Mouse (Mus musculus): ENCODE results near the gene N4bp3. TPM values are rescaled to one million over a fixed set of nuclear protein-coding genes. Genes with fewer than 3 reads are reported as not detected.

The N4bp3 gene
- total and polyA plus RNA-seq, 3 experiments, result 19.1 to 22.1 (median 21.2) TPM

GRCm38 (mm10) chr11:51677737-51678418, 27.2 kb upstream of the N4bp3 start:
- H3K9ac ChIP-seq (ENCODE audit: insufficient read depth, low read depth), result no peak overlapping the region
- no peaks in the 10 kb centered on the region for H3K27me3 ChIP-seq (replicated peaks)
- H3K36me3 ChIP-seq (replicated peaks in 1 of 2; ENCODE audit: control insufficient read depth in 1 of 2, insufficient read depth in 1 of 2, low read length in 1 of 2), result no peaks in the 10 kb centered on the region
- TF ChIP-seq IRF4 (IDR thresholded peaks at IDR 0.05; ENCODE audit: low read depth, low read length) (no peak), PAX5 (IDR thresholded peaks at IDR 0.05; ENCODE audit: low read length) (no peak)
- dilution Hi-C loops (cut with MboI; ENCODE audit: extremely low pct_ligation_motif_present, extremely low pct_unique_long_range_greater_than_20kb, low sequenced_read_pairs) (no loop called here), in situ Hi-C loops (cut with MboI; ENCODE audit: low pct_ligation_motif_present, low pct_unique_long_range_greater_than_20kb, low sequenced_read_pairs) (no loop called here)
- peaks cover 0 to 11% of the 10 kb centered on the region in 2 experiments; a peak in 2 of 4 replicates for H3K4me1 ChIP-seq (ENCODE audit: control insufficient read depth in 1 of 2, insufficient read depth in 2 of 2)
- H3K79me2 ChIP-seq (replicated peaks; ENCODE audit: control insufficient read depth, extremely low read depth, insufficient read depth, poor library complexity, severe bottlenecking), result no peaks in the 10 kb centered on the region
- no peak for DNase-seq (ENCODE audit: extremely low read depth)
- H3K4me3 ChIP-seq (replicated peaks in 1 of 3; ENCODE audit: low read depth in 2 of 3, low read length in 2 of 3, poor library complexity in 1 of 3), result no peak overlapping the region
- H3K4me2 ChIP-seq (ENCODE audit: insufficient read depth, low read depth, poor library complexity, severe bottlenecking), result no peak overlapping the region
- H3K27ac ChIP-seq (ENCODE audit: insufficient read depth, low read depth), result no peak overlapping the region
- H3K9me3 ChIP-seq (replicated peaks; ENCODE audit: low read length), result no peaks in the 10 kb centered on the region

- no peak for DNase-seq (ENCODE audit: extremely low read depth)
- in situ Hi-C loops (cut with MboI; ENCODE audit: low pct_ligation_motif_present, low pct_unique_long_range_greater_than_20kb, low sequenced_read_pairs), result no loop called here
- H3K9me3 ChIP-seq (replicated peaks; ENCODE audit: low read length), result no peaks in the 10 kb centered on the region
Measured at GRCm38 (mm10) chr11:51675386-51675785, 24.7 kb upstream of the N4bp3 start.

GRCm38 (mm10) chr11:51673291-51673690, 22.6 kb upstream of the N4bp3 start:
- Histone ChIP-seq H3K27me3 (replicated peaks) (no peaks in the 10 kb centered on the region), H3K27ac (ENCODE audit: insufficient read depth, low read depth) (no peak overlapping the region), H3K9me3 (replicated peaks; ENCODE audit: low read length) (no peaks in the 10 kb centered on the region), H3K9ac (ENCODE audit: insufficient read depth, low read depth) (no peak overlapping the region), H3K4me1 (ENCODE audit: control insufficient read depth in 1 of 2, insufficient read depth in 2 of 2) (peaks cover 0 to 9% of the 10 kb centered on the region in 2 experiments; a peak in 2 of 4 replicates), H3K36me3 (replicated peaks in 1 of 2; ENCODE audit: control insufficient read depth in 1 of 2, insufficient read depth in 1 of 2, low read length in 1 of 2) (no peaks in the 10 kb centered on the region), H3K4me3 (replicated peaks in 1 of 3; ENCODE audit: low read depth in 2 of 3, low read length in 2 of 3, poor library complexity in 1 of 3) (no peak overlapping the region), H3K79me2 (replicated peaks; ENCODE audit: control insufficient read depth, extremely low read depth, insufficient read depth, poor library complexity, severe bottlenecking) (no peaks in the 10 kb centered on the region), H3K4me2 (ENCODE audit: insufficient read depth, low read depth, poor library complexity, severe bottlenecking) (no peak overlapping the region)
- TF ChIP-seq MXI1 (IDR thresholded peaks at IDR 0.05; ENCODE audit: low read depth, low read length), result no peak
- no peak for TF ChIP-seq JUND (conservative IDR thresholded peaks at IDR 0.05; ENCODE audit: low read depth, low read length)
- TF ChIP-seq UBTF (IDR thresholded peaks at IDR 0.05; ENCODE audit: low read depth, low read length), result no peak
- no peak for TF ChIP-seq NELFE (IDR thresholded peaks at IDR 0.05; ENCODE audit: low read depth, low read length)
- TF ChIP-seq TCF12 (IDR thresholded peaks at IDR 0.05; ENCODE audit: low read depth, low read length), result no peak
- TF ChIP-seq TBP (conservative IDR thresholded peaks at IDR 0.05; ENCODE audit: low read depth, low read length), result no peak
- TF ChIP-seq POLR2A (IDR thresholded peaks at IDR 0.05; ENCODE audit: low read depth, low read length), result no peak
- no peak for TF ChIP-seq ETS1 (conservative IDR thresholded peaks at IDR 0.05; ENCODE audit: low read depth, low read length)
- TF ChIP-seq RCOR1 (conservative IDR thresholded peaks at IDR 0.05; ENCODE audit: low read depth, low read length), result no peak
- TF ChIP-seq GABPA (IDR thresholded peaks at IDR 0.05; ENCODE audit: insufficient replicate concordance, low read depth, low read length), result no peak
- TF ChIP-seq ZC3H11A (IDR thresholded peaks at IDR 0.05; ENCODE audit: low read depth, low read length), result no peak
- TF ChIP-seq SMC3 (IDR thresholded peaks at IDR 0.05; ENCODE audit: low read depth, low read length), result no peak
- TF ChIP-seq MAX (IDR thresholded peaks at IDR 0.05; ENCODE audit: low read length), result no peak
- TF ChIP-seq CHD2 (IDR thresholded peaks at IDR 0.05; ENCODE audit: low read length), result no peak
- TF ChIP-seq EP300 (IDR thresholded peaks at IDR 0.05; ENCODE audit: low read length), result no peak
- no peak for TF ChIP-seq POLR2AphosphoS2 (IDR thresholded peaks at IDR 0.05; ENCODE audit: low read depth, low read length)
- dilution Hi-C loops (cut with MboI; ENCODE audit: extremely low pct_ligation_motif_present, extremely low pct_unique_long_range_greater_than_20kb, low sequenced_read_pairs), result no loop called here
- in situ Hi-C loops (cut with MboI; ENCODE audit: low pct_ligation_motif_present, low pct_unique_long_range_greater_than_20kb, low sequenced_read_pairs), result no loop called here
- DNase-seq (ENCODE audit: extremely low read depth), result no peak

More at GRCm38 (mm10) chr11:51675386-51675785, 24.7 kb upstream of the N4bp3 start:
- H3K4me3 ChIP-seq (replicated peaks in 1 of 3; ENCODE audit: low read depth in 2 of 3, low read length in 2 of 3, poor library complexity in 1 of 3), result no peak overlapping the region
- H3K4me1 ChIP-seq (ENCODE audit: control insufficient read depth in 1 of 2, insufficient read depth in 2 of 2), result peaks cover 0 to 17% of the 10 kb centered on the region in 2 experiments; a peak in 2 of 4 replicates
- dilution Hi-C loops (cut with MboI; ENCODE audit: extremely low pct_ligation_motif_present, extremely low pct_unique_long_range_greater_than_20kb, low sequenced_read_pairs), result no loop called here
- H3K79me2 ChIP-seq (replicated peaks; ENCODE audit: control insufficient read depth, extremely low read depth, insufficient read depth, poor library complexity, severe bottlenecking), result no peaks in the 10 kb centered on the region
- H3K27me3 ChIP-seq (replicated peaks), result no peaks in the 10 kb centered on the region
- H3K9ac ChIP-seq (ENCODE audit: insufficient read depth, low read depth), result no peak overlapping the region
- TF ChIP-seq RCOR1 (conservative IDR thresholded peaks at IDR 0.05; ENCODE audit: low read depth, low read length), result no peak
- TF ChIP-seq ELF1 (IDR thresholded peaks at IDR 0.05; ENCODE audit: low read depth, low read length), result no peak
- peak; percentile 54 for TF ChIP-seq ZNF384 (IDR thresholded peaks at IDR 0.05; ENCODE audit: low read depth, low read length)
- TF ChIP-seq CHD2 (IDR thresholded peaks at IDR 0.05; ENCODE audit: low read length), result no peak
- TF ChIP-seq TCF12 (IDR thresholded peaks at IDR 0.05; ENCODE audit: low read depth, low read length), result no peak
- no peak overlapping the region for H3K4me2 ChIP-seq (ENCODE audit: insufficient read depth, low read depth, poor library complexity, severe bottlenecking)
- H3K36me3 ChIP-seq (replicated peaks in 1 of 2; ENCODE audit: control insufficient read depth in 1 of 2, insufficient read depth in 1 of 2, low read length in 1 of 2), result no peaks in the 10 kb centered on the region
- no peak overlapping the region for H3K27ac ChIP-seq (ENCODE audit: insufficient read depth, low read depth)
